In genomic region chr3:51998511-51999399, GRCm38 (mm10) we compare ENCODE assay signal across 15 mouse cellular contexts.
DNase-seq lines count a peak whose midpoint lies in the region; ATAC-seq and TF ChIP-seq lines count a peak whose summit lies in the region.
"Had no signal": no experiment of that assay in that cellular context is flagged by ENCODE, and none has a peak within 500 bp of the region (broad histone marks: within the 10 kb centered on the region; RNA-seq: fewer than 3 reads in every experiment).

No protein-coding gene starts in this region.

- no peaks in the 10 kb centered on the region for H3K27me3 ChIP-seq in lung, embryonic 16.5 days (ENCODE audit: control insufficient read depth, insufficient read depth, low read depth, low read length)
- no peaks in the 10 kb centered on the region for H3K27me3 ChIP-seq in liver, embryonic 14.5 days (ENCODE audit: control insufficient read depth, insufficient read depth, low read length)
- H3K27me3 ChIP-seq in stomach, embryonic 14.5 days (ENCODE audit: control insufficient read depth, insufficient read depth, low read length): no peaks in the 10 kb centered on the region

- DNase-seq in adrenal gland, postnatal 14 days: peak; percentile 28
- DNase-seq in adrenal gland, postnatal 25 days: no peak
- no peak for DNase-seq in lung, postnatal 10 days
- peak; percentile 27 to 43 (median 41) for DNase-seq in liver, embryonic 14.5 days (ENCODE audit: low read depth in 3 of 3, low spot score in 3 of 3)
- DNase-seq in layer of hippocampus, adult 8-10 months (ENCODE audit: low spot score in 2 of 2): no peak
- no peak for DNase-seq in urinary bladder, postnatal 25 days (ENCODE audit: low spot score)
- DNase-seq: cerebellum, postnatal 36 days; gastrocnemius, postnatal 10 days; heart, postnatal 36 days; kidney, postnatal 10 days; thymus, postnatal 4 days had no signal

- no peak for TF ChIP-seq CTCF in liver, embryonic 14.5 days (IDR thresholded peaks at IDR 0.05; ENCODE audit: low read depth)

- H3K4me1 ChIP-seq in lung, embryonic 16.5 days (replicated peaks; ENCODE audit: control insufficient read depth, insufficient read depth, low read length): peaks cover 23% of the 10 kb centered on the region
- H3K4me1 ChIP-seq in liver, embryonic 14.5 days (replicated peaks; ENCODE audit: control insufficient read depth in 2 of 2, insufficient read depth in 2 of 2, low read length in 1 of 2): peaks cover 11 to 29% of the 10 kb centered on the region in 2 experiments
- 0 out of 2 replicates have a peak, but pooled peaks cover 5% of the 10 kb centered on the region for H3K4me1 ChIP-seq in stomach, embryonic 14.5 days (ENCODE audit: control insufficient read depth, insufficient read depth, low read length)

- H3K36me3 ChIP-seq in lung, embryonic 16.5 days (ENCODE audit: control insufficient read depth, insufficient read depth, low read length): no peaks in the 10 kb centered on the region
- H3K36me3 ChIP-seq in liver, embryonic 14.5 days (replicated peaks; ENCODE audit: control insufficient read depth, insufficient read depth, low read depth): no peaks in the 10 kb centered on the region
- H3K36me3 ChIP-seq in stomach, embryonic 14.5 days (ENCODE audit: control insufficient read depth, insufficient read depth, low read length): no peaks in the 10 kb centered on the region
- H3K36me3 ChIP-seq: G1E had no signal

- peak overlapping the region; percentile 9; the same call in 1 of the 2 replicates for H3K4me2 ChIP-seq in lung, embryonic 16.5 days (ENCODE audit: low read depth, low read length)
- peak overlapping the region; percentile 51 for H3K4me2 ChIP-seq in liver, embryonic 14.5 days (ENCODE audit: low read depth)
- H3K4me2 ChIP-seq in stomach, embryonic 14.5 days (replicated peaks; ENCODE audit: low read depth, low read length): no peak overlapping the region

- H3K9me3 ChIP-seq in lung, embryonic 16.5 days (ENCODE audit: control insufficient read depth, low read length): no peaks in the 10 kb centered on the region
- H3K9me3 ChIP-seq in liver, embryonic 14.5 days (ENCODE audit: control insufficient read depth, low read length): no peaks in the 10 kb centered on the region
- no peaks in the 10 kb centered on the region for H3K9me3 ChIP-seq in stomach, embryonic 14.5 days (ENCODE audit: control insufficient read depth, low read depth, low read length)
- H3K9me3 ChIP-seq: G1E; megakaryocyte, embryonic 14.5 days had no signal

- ATAC-seq in lung, embryonic 16.5 days (ENCODE audit: low read depth): no peak
- peak; percentile 66 for ATAC-seq in liver, embryonic 14.5 days (ENCODE audit: insufficient read depth)
- peak; percentile 42; the same call in 1 of the 2 replicates for ATAC-seq in stomach, embryonic 14.5 days (ENCODE audit: insufficient number of reproducible peaks, insufficient read depth, low FRiP score, low read depth)

- no peak overlapping the region for H3K4me3 ChIP-seq in lung, embryonic 16.5 days (ENCODE audit: low read length)
- H3K4me3 ChIP-seq in liver, embryonic 14.5 days (ENCODE audit: insufficient read depth in 1 of 2, low read depth in 2 of 2, low read length in 2 of 2): no peak overlapping the region
- no peak overlapping the region for H3K4me3 ChIP-seq in stomach, embryonic 14.5 days (ENCODE audit: low read depth, low read length)

- 0 out of 2 replicates have a peak overlapping the region, but pooled peaks have one; percentile 38 for H3K9ac ChIP-seq in lung, embryonic 16.5 days (ENCODE audit: low read length)
- peak overlapping the region; percentile 47 for H3K9ac ChIP-seq in liver, embryonic 14.5 days (replicated peaks)
- H3K9ac ChIP-seq in stomach, embryonic 14.5 days (replicated peaks; ENCODE audit: low read depth, low read length): no peak overlapping the region

- no peak overlapping the region for H3K27ac ChIP-seq in lung, embryonic 16.5 days (ENCODE audit: low read length)
- H3K27ac ChIP-seq in liver, embryonic 14.5 days: no peak overlapping the region
- peak overlapping the region; percentile 22; the same call in 1 of the 2 replicates for H3K27ac ChIP-seq in stomach, embryonic 14.5 days (ENCODE audit: low read length)

- peak; percentile 69 for TF ChIP-seq EP300 in liver, embryonic 14.5 days (IDR thresholded peaks at IDR 0.05; ENCODE audit: low read depth)

- WGBS in lung, embryonic 16.5 days: 45% methylated on average over 21 of the region's 21 CpGs
- 30% methylated on average over 21 of the region's 21 CpGs for WGBS in liver, embryonic 14.5 days (ENCODE audit: insufficient replicate concordance)
- 61% methylated on average over 21 of the region's 21 CpGs for WGBS in stomach, embryonic 14.5 days

Comparison
In these comparisons a context has a peak if more than half of its experiments do, and no peak if none do; other contexts are left out.
1. DNase-seq: peak in adrenal gland, postnatal 14 days (single experiment) and liver, embryonic 14.5 days (3 of 3); none in adrenal gland, postnatal 25 days (single experiment), lung, postnatal 10 days (single experiment), layer of hippocampus, adult 8-10 months (0 of 2) and urinary bladder, postnatal 25 days (single experiment).